Mouse (Mus musculus) olfactory bulb, adult 2 months (tissue): Measurements from ENCODE around the gene Chst15.

Experiments
- CTCF ChIP-seq: fragments of 200-500 bp; IDR thresholded peaks from 2 replicates; pipeline ENCODE4 v1.5.1; 2012; ENCODE audit warnings: low read depth, mild to moderate bottlenecking, low read length, moderate library complexity; ENCODE audit not compliant: insufficient read depth
- POLR2A ChIP-seq: fragments of 200-500 bp; IDR thresholded peaks from 2 replicates; pipeline ENCODE4 v1.6.1; 2012; ENCODE audit warnings: mild to moderate bottlenecking, low read depth, low read length, moderate library complexity; ENCODE audit not compliant: insufficient read depth

DNA sequence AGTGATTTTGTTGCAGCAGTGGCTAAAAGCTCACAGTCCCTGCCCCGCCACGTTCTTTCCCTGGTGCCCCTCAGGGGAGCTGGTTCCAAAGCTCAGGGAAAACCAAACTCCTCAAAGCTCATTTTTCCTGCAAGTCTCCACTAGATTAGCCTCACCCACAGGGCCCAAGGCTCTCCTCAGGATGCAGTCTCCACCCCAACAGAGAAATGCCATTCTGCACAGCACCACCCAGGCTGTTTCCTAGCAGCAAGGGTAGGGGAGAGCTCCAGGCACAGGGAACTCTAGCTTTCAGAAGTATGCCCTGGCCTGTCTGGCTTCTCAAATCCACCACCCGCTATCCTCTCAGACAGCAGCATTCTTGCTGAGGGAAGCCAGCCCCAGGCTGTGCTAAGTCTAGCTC, 82.8 kb downstream of the Chst15 start:
- TF ChIP-seq CTCF, result no peak
- no peak for TF ChIP-seq POLR2A
